Mouse (Mus musculus) adrenal gland, postnatal 4 days (tissue): Measurements from ENCODE around the gene Ppp1r21. TPM values are rescaled to one million over a fixed set of nuclear protein-coding genes. Genes with fewer than 3 reads are reported as not detected.

Source experiments
- total RNA-seq, 2 experiments: library from RNA; stranded (reverse); gene quantifications; 2 replicates each; pipeline ENCODE4 v1.2.3; 2021

Ppp1r21 gene
- total RNA-seq, 2 experiments from 2014 or later = 43.9 to 49.9 TPM

Other genes with a start within 250 kb of the Ppp1r21 start
- 10 to 100 TPM; 23.3 to 23.6 TPM for gene Foxn2, start 89.4 kb upstream of the Ppp1r21 start, total RNA-seq
- gene Ston1, start 67.6 kb downstream of the Ppp1r21 start, total RNA-seq = 10 to 100 TPM; 41.9 to 44.3 TPM
- gene Gtf2a1l, start 138.5 kb downstream of the Ppp1r21 start, total RNA-seq = not detected